Mouse (Mus musculus) small intestine, adult 2 months (tissue): ENCODE measurements at regions not wholly inside any gene's neighbourhood (a gene's known extent, or its start where the extent isn't known, plus 50 kb on each side); places are given as distances from the start of the nearest gene placed in this dataset.

Experiments
- CTCF ChIP-seq: fragments of 200-500 bp; IDR thresholded peaks from 2 replicates; pipeline ENCODE4 v1.5.1; 2012; ENCODE audit warnings: low read depth, mild to moderate bottlenecking, control low read depth, inconsistent platforms, low read length, moderate library complexity, mixed read lengths; ENCODE audit not compliant: insufficient replicate concordance, insufficient read length; ENCODE audit errors: extremely low read depth
- POLR2A ChIP-seq: fragments of 200-500 bp; IDR thresholded peaks from 2 replicates; pipeline ENCODE4 v1.6.1; 2012; ENCODE audit warnings: low read depth, mild to moderate bottlenecking, control low read depth, inconsistent platforms, low read length, moderate library complexity

GRCm38 (mm10) chr13:102566846-102567572 lies 126.3 kb upstream of the Cd180 start:
- TF ChIP-seq POLR2A (no peak), CTCF (no peak)
